9 mouse cellular contexts compared by ENCODE assay signal in genomic region chr14:25628448-25629099, GRCm38 (mm10).
DNase-seq lines count a peak whose midpoint lies in the region; ATAC-seq and TF ChIP-seq lines count a peak whose summit lies in the region.
"Had no signal": no experiment of that assay in that cellular context is flagged by ENCODE, and none has a peak within 500 bp of the region (broad histone marks: within the 10 kb centered on the region; RNA-seq: fewer than 3 reads in every experiment).

No protein-coding gene starts in this region.

- ATAC-seq in lung, embryonic 14.5 days (ENCODE audit: insufficient read depth): no peak
- ATAC-seq in heart, postnatal 0 days (ENCODE audit: insufficient read depth, low read depth): no peak
- peak; percentile 15; the same call in 1 of the 2 replicates for ATAC-seq in megakaryocyte progenitor cell, adult 5-6 weeks (replicated peaks; ENCODE audit: poor library complexity)
- no peak for ATAC-seq in intestine, postnatal 0 days

- peak overlapping the region; percentile 72 for H3K27ac ChIP-seq in heart, embryonic 10.5 days
- 0 out of 2 replicates have a peak overlapping the region, but pooled peaks have one; percentile 1 for H3K27ac ChIP-seq in lung, embryonic 14.5 days (ENCODE audit: low read depth)
- H3K27ac ChIP-seq in heart, postnatal 0 days (ENCODE audit: low read depth): peak overlapping the region; percentile 87
- H3K27ac ChIP-seq in intestine, postnatal 0 days (ENCODE audit: low read depth, low read length): no peak overlapping the region
- H3K27ac ChIP-seq: embryonic facial prominence, embryonic 12.5 days had no signal

- no peak for TF ChIP-seq EP300 in heart, postnatal 0 days (IDR thresholded peaks at IDR 0.05; ENCODE audit: low read depth)

- H3K9me3 ChIP-seq in heart, embryonic 10.5 days: no peaks in the 10 kb centered on the region
- no peaks in the 10 kb centered on the region for H3K9me3 ChIP-seq in lung, embryonic 14.5 days (ENCODE audit: low read depth, low read length)
- H3K9me3 ChIP-seq in heart, postnatal 0 days (replicated peaks; ENCODE audit: control insufficient read depth, low read length): no peaks in the 10 kb centered on the region
- H3K9me3 ChIP-seq in intestine, postnatal 0 days (ENCODE audit: control insufficient read depth): no peaks in the 10 kb centered on the region
- H3K9me3 ChIP-seq: embryonic facial prominence, embryonic 12.5 days had no signal

- peaks cover 98% of the 10 kb centered on the region for H3K4me1 ChIP-seq in heart, embryonic 10.5 days
- H3K4me1 ChIP-seq in lung, embryonic 14.5 days (ENCODE audit: insufficient read depth): no peaks in the 10 kb centered on the region
- H3K4me1 ChIP-seq in heart, postnatal 0 days (ENCODE audit: control insufficient read depth, insufficient read depth): peaks cover 76% of the 10 kb centered on the region
- H3K4me1 ChIP-seq in intestine, postnatal 0 days (replicated peaks; ENCODE audit: control insufficient read depth, insufficient read depth, low read length): no peaks in the 10 kb centered on the region

- H3K9ac ChIP-seq in lung, embryonic 14.5 days: no peak overlapping the region
- no peak overlapping the region for H3K9ac ChIP-seq in heart, postnatal 0 days (replicated peaks; ENCODE audit: low read depth, low read length)
- H3K9ac ChIP-seq in intestine, postnatal 0 days (ENCODE audit: low read depth, low read length): no peak overlapping the region
- H3K9ac ChIP-seq: embryonic facial prominence, embryonic 12.5 days had no signal

- H3K4me2 ChIP-seq in lung, embryonic 14.5 days: no peak overlapping the region
- no peak overlapping the region for H3K4me2 ChIP-seq in heart, postnatal 0 days (ENCODE audit: low read depth, low read length)
- H3K4me2 ChIP-seq in intestine, postnatal 0 days (replicated peaks; ENCODE audit: low read depth): no peak overlapping the region
- H3K4me2 ChIP-seq: embryonic facial prominence, embryonic 12.5 days had no signal

- WGBS in heart, embryonic 10.5 days: 76% methylated on average over 5 of the region's 5 CpGs
- WGBS in lung, embryonic 14.5 days: 69% methylated on average over 5 of the region's 5 CpGs
- 63% methylated on average over 5 of the region's 5 CpGs for WGBS in heart, postnatal 0 days
- 73% methylated on average over 5 of the region's 5 CpGs for WGBS in intestine, postnatal 0 days

- H3K36me3 ChIP-seq in heart, embryonic 10.5 days: peaks cover 55% of the 10 kb centered on the region
- peaks cover 18% of the 10 kb centered on the region for H3K36me3 ChIP-seq in lung, embryonic 14.5 days (ENCODE audit: insufficient read depth)
- no peaks in the 10 kb centered on the region for H3K36me3 ChIP-seq in heart, postnatal 0 days (replicated peaks; ENCODE audit: control insufficient read depth, insufficient read depth, low read length)
- peaks cover 19% of the 10 kb centered on the region; the same call in 1 of the 2 replicates for H3K36me3 ChIP-seq in intestine, postnatal 0 days (ENCODE audit: control insufficient read depth, insufficient read depth)
- H3K36me3 ChIP-seq: G1E had no signal

- H3K27me3 ChIP-seq in heart, embryonic 10.5 days (ENCODE audit: insufficient read depth, poor library complexity, severe bottlenecking): no peaks in the 10 kb centered on the region
- H3K27me3 ChIP-seq in lung, embryonic 14.5 days (ENCODE audit: insufficient read depth, low read length): no peaks in the 10 kb centered on the region
- no peaks in the 10 kb centered on the region for H3K27me3 ChIP-seq in heart, postnatal 0 days (ENCODE audit: control insufficient read depth, insufficient read depth, low read length)
- no peaks in the 10 kb centered on the region for H3K27me3 ChIP-seq in intestine, postnatal 0 days (replicated peaks; ENCODE audit: control insufficient read depth, insufficient read depth, low read length)
- H3K27me3 ChIP-seq: embryonic facial prominence, embryonic 12.5 days had no signal

- no peak for TF ChIP-seq CTCF in lung, embryonic 14.5 days (IDR thresholded peaks at IDR 0.05; ENCODE audit: low read depth)
- no peak for TF ChIP-seq CTCF in heart, postnatal 0 days (IDR thresholded peaks at IDR 0.05; ENCODE audit: low read depth)
- TF ChIP-seq CTCF in intestine, postnatal 0 days (IDR thresholded peaks at IDR 0.05; ENCODE audit: low read depth): no peak

- no peak overlapping the region for H3K4me3 ChIP-seq in heart, embryonic 10.5 days
- no peak overlapping the region for H3K4me3 ChIP-seq in lung, embryonic 14.5 days (ENCODE audit: low read depth, low read length)
- H3K4me3 ChIP-seq in heart, postnatal 0 days (ENCODE audit: low read depth, low read length): no peak overlapping the region
- H3K4me3 ChIP-seq in intestine, postnatal 0 days (ENCODE audit: low read depth, low read length): no peak overlapping the region
- H3K4me3 ChIP-seq: embryonic facial prominence, embryonic 12.5 days had no signal

- DNase-seq in heart, embryonic 10.5 days (ENCODE audit: low spot score): no peak
- DNase-seq in heart, adult 18-20 months: no peak
- DNase-seq in lung, embryonic 14.5 days: no peak
- DNase-seq in lung, postnatal 4 days: no peak
- DNase-seq in heart, postnatal 0 days (ENCODE audit: low spot score): no peak
